Mouse (Mus musculus) gastrocnemius, adult 18-20 months (tissue): Measurements from ENCODE around the gene Eif3a. TPM values are rescaled to one million over a fixed set of nuclear protein-coding genes. Genes with fewer than 3 reads are reported as not detected.

Experiments
- DNase-seq: peaks from one replicate; pipeline ENCODE4 v3.0.0; 2021; ENCODE audit warnings: low spot score
- long read RNA-seq, 2 experiments: library from polyadenylated mRNA; stranded (forward); transcript quantifications; one replicate each; pipeline ENCODE4 v2.0.0; 2021
- total RNA-seq, 2 experiments: library from RNA; stranded (reverse); gene quantifications; 2 replicates each; pipeline ENCODE4 v1.2.3; 2021

Eif3a gene
- total RNA-seq: 10 to 100 TPM; 83.7 to 95.7 TPM
- long read RNA-seq, experiment 1, full-length matches to known transcripts: 111 of 146 reads
- long read RNA-seq, experiment 1, partial matches to known transcripts: 30 of 146 reads
- long read RNA-seq, experiment 1, other reads (novel, unspliced or antisense): 5 of 146 reads
- long read RNA-seq, experiment 2, full-length matches to known transcripts: 110 of 135 reads
- long read RNA-seq, experiment 2, partial matches to known transcripts: 19 of 135 reads
- long read RNA-seq, experiment 2, other reads (novel, unspliced or antisense): 6 of 135 reads

GRCm38 (mm10) chr19:60790551-60791161, at the start of gene Eif3a:
Eif3a (minus strand) TSS chr19:60790658.
- peak; percentile 94 for DNase-seq

- DNase-seq: peak; percentile 71
Measured at GRCm38 (mm10) chr19:60837747-60838146, 47.3 kb upstream of the Eif3a start.

GRCm38 (mm10) chr19:60818677-60819076, 28.2 kb upstream of the Eif3a start:
- DNase-seq: no peak

- DNase-seq: no peak
Measured at GRCm38 (mm10) chr19:60813133-60813532, 22.7 kb upstream of the Eif3a start.

GRCm38 (mm10) chr19:60812036-60812389, 21.6 kb upstream of the Eif3a start:
- no peak for DNase-seq

- peak; percentile 95 for DNase-seq
Measured at GRCm38 (mm10) chr19:60811098-60812035, 20.9 kb upstream of the Eif3a start, which contains the start of gene Fam45a. Fam45a (plus strand) TSS chr19:60811585.

- DNase-seq: no peak
Measured at GRCm38 (mm10) chr19:60809927-60810326, 19.5 kb upstream of the Eif3a start.

GRCm38 (mm10) chr19:60804903-60805302, 14.4 kb upstream of the Eif3a start:
- no peak for DNase-seq

- DNase-seq: no peak
Measured at GRCm38 (mm10) chr19:60799867-60800569, 9.6 kb upstream of the Eif3a start.

- no peak for DNase-seq
Measured at GRCm38 (mm10) chr19:60797415-60797814, 7.0 kb upstream of the Eif3a start.

- DNase-seq: no peak
Measured at GRCm38 (mm10) chr19:60795244-60795643, 4.8 kb upstream of the Eif3a start.

GRCm38 (mm10) chr19:60793170-60793707, 2.8 kb upstream of the Eif3a start:
- DNase-seq: no peak

- no peak for DNase-seq
Measured at GRCm38 (mm10) chr19:60791164-60791563, 706 bp upstream of the Eif3a start.

GRCm38 (mm10) chr19:60789919-60790506, 445 bp downstream of the Eif3a start:
- peak; percentile 44 for DNase-seq

- no peak for DNase-seq
Measured at GRCm38 (mm10) chr19:60789452-60789851, 1.0 kb downstream of the Eif3a start.

GRCm38 (mm10) chr19:60788214-60788960, 2.1 kb downstream of the Eif3a start:
- no peak for DNase-seq

GRCm38 (mm10) chr19:60787465-60788150, 2.9 kb downstream of the Eif3a start:
- no peak for DNase-seq

- no peak for DNase-seq
Measured at GRCm38 (mm10) chr19:60784712-60785111, 5.7 kb downstream of the Eif3a start.

- DNase-seq: no peak
Measured at GRCm38 (mm10) chr19:60782034-60782433, 8.4 kb downstream of the Eif3a start.
